Mouse (Mus musculus) midbrain, embryonic 13.5 days (tissue): ENCODE measurements around the gene Bco2. TPM values are rescaled to one million over a fixed set of nuclear protein-coding genes. Genes with fewer than 3 reads are reported as not detected.
A peak's percentile ranks its signal among the peaks of the same experiment; 100 is the strongest.

Experiments used
- ATAC-seq: fragments of 200-750 bp; cut with Nextera tagmentation; 2 replicates; pipeline ENCODE4 v1.8.0; 2017; ENCODE audit warnings: mild to moderate bottlenecking, moderate TSS enrichment, moderate library complexity
- H3K27ac ChIP-seq: fragments of 300-500 bp; sonication (generic); 2 replicates; pipeline ENCODE4 v1.5.1; 2015; ENCODE audit warnings: inconsistent platforms, mild to moderate bottlenecking, moderate library complexity
- H3K27me3 ChIP-seq: fragments of 300-500 bp; sonication (generic); 2 replicates; pipeline ENCODE4 v1.6.1; 2015; ENCODE audit warnings: mild to moderate bottlenecking, inconsistent platforms
- H3K36me3 ChIP-seq: fragments of 300-500 bp; sonication (generic); 2 replicates; pipeline ENCODE4 v1.6.1; 2015; ENCODE audit warnings: mild to moderate bottlenecking, inconsistent platforms
- H3K4me1 ChIP-seq: fragments of 300-500 bp; sonication (generic); replicated peaks from 2 replicates; pipeline ENCODE4 v1.6.1; 2015; ENCODE audit warnings: inconsistent platforms
- H3K4me2 ChIP-seq: fragments of 300-500 bp; sonication (generic); replicated peaks from 2 replicates; pipeline ENCODE4 v1.6.1; 2015; ENCODE audit warnings: moderate library complexity, mild to moderate bottlenecking, inconsistent platforms
- H3K4me3 ChIP-seq: fragments of 300-500 bp; sonication (generic); replicated peaks from 2 replicates; pipeline ENCODE4 v1.5.1; 2015; ENCODE audit warnings: mild to moderate bottlenecking, inconsistent platforms
- H3K9ac ChIP-seq: fragments of 300-500 bp; sonication (generic); replicated peaks from 2 replicates; pipeline ENCODE4 v1.6.1; 2015; ENCODE audit warnings: mild to moderate bottlenecking, inconsistent platforms
- H3K9me3 ChIP-seq: fragments of 300-500 bp; sonication (generic); 2 replicates; pipeline ENCODE4 v1.6.1; 2016; ENCODE audit warnings: mild to moderate bottlenecking, inconsistent platforms
- WGBS: fragments of 180-500 bp; shearing (Covaris S2); methylation state at CpG from one replicate; pipeline ENCODE4 v1.1.7; 2015; 5-methylcytosine and 5-hydroxymethylcytosine counted together
- polyA plus RNA-seq: library from polyadenylated mRNA; unstranded; fragments of >200 nt; fragmentation: Nextera tagmentation; extraction: Ambion mirVana; gene quantifications from 2 replicates; pipeline ENCODE4 v1.2.1, GENCODE M21; 2015

Bco2 gene
- polyA plus RNA-seq = 0.28 and 0.34 TPM in 2 replicates

- ATAC-seq = peak; percentile 81
- H3K27me3 ChIP-seq = no peaks in the 10 kb centered on the region
- H3K4me2 ChIP-seq = peak within 1 kb of the TSS; percentile 51
- no peaks in the 10 kb centered on the region for H3K9me3 ChIP-seq
- H3K9ac ChIP-seq = peak within 1 kb of the TSS; percentile 47
- 8% methylated on average over 2 of the region's 2 CpGs for WGBS
- peak within 1 kb of the TSS; percentile 27 for H3K4me3 ChIP-seq
- H3K4me1 ChIP-seq = peaks cover 20% of the 10 kb centered on the region
- H3K36me3 ChIP-seq = no peaks in the 10 kb centered on the region
- H3K27ac ChIP-seq = peak within 1 kb of the TSS; percentile 85
Observed at GRCm38 (mm10) chr9:50555094-50555446, at the start of gene Bco2. Bco2 (minus strand) TSS chr9:50555181.

GRCm38 (mm10) chr9:50604338-50604737 lies 49.4 kb upstream of the Bco2 start:
- no peak for ATAC-seq
- H3K27ac ChIP-seq = peak overlapping the region; percentile 87
- H3K9me3 ChIP-seq = no peaks in the 10 kb centered on the region
- 5% methylated on average over 6 of the region's 6 CpGs for WGBS
- peak overlapping the region; percentile 92 for H3K9ac ChIP-seq
- peaks cover 34% of the 10 kb centered on the region for H3K4me1 ChIP-seq
- H3K27me3 ChIP-seq = no peaks in the 10 kb centered on the region
- peak overlapping the region; percentile 91 for H3K4me3 ChIP-seq
- peaks cover 40% of the 10 kb centered on the region for H3K36me3 ChIP-seq
- H3K4me2 ChIP-seq = peak overlapping the region; percentile 97

GRCm38 (mm10) chr9:50603998-50604324 lies 49.0 kb upstream of the Bco2 start:
- Histone ChIP-seq H3K27me3 (no peaks in the 10 kb centered on the region), H3K9ac (peak overlapping the region; percentile 92), H3K27ac (peak overlapping the region; percentile 87), H3K4me2 (peak overlapping the region; percentile 97), H3K9me3 (no peaks in the 10 kb centered on the region), H3K4me3 (peak overlapping the region; percentile 91), H3K36me3 (peaks cover 41% of the 10 kb centered on the region), H3K4me1 (peaks cover 34% of the 10 kb centered on the region)
- under 1% methylated on average over 24 of the region's 24 CpGs for WGBS
- peak; percentile 94 for ATAC-seq

- peak within 1 kb of the TSS; percentile 97 for H3K4me2 ChIP-seq
- H3K9ac ChIP-seq = peak within 1 kb of the TSS; percentile 92
- WGBS = 1% methylated on average over 48 of the region's 48 CpGs
- ATAC-seq = peak; percentile 98
- H3K36me3 ChIP-seq = peaks cover 44% of the 10 kb centered on the region
- no peaks in the 10 kb centered on the region for H3K9me3 ChIP-seq
- H3K4me3 ChIP-seq = peak within 1 kb of the TSS; percentile 91
- H3K27me3 ChIP-seq = no peaks in the 10 kb centered on the region
- peak within 1 kb of the TSS; percentile 87 for H3K27ac ChIP-seq
- peaks cover 34% of the 10 kb centered on the region for H3K4me1 ChIP-seq
Observed at GRCm38 (mm10) chr9:50603189-50603997, 48.4 kb upstream of the Bco2 start, which contains the start of the genes Sdhd and Timm8b. Sdhd (minus strand) TSS chr9:50603812. Timm8b (plus strand) TSS chr9:50603910.

GRCm38 (mm10) chr9:50602055-50602845 lies 47.3 kb upstream of the Bco2 start:
- Histone ChIP-seq H3K9me3 (no peaks in the 10 kb centered on the region), H3K36me3 (peaks cover 44% of the 10 kb centered on the region), H3K9ac (peak overlapping the region; percentile 92; the same call in 1 of the 2 replicates), H3K4me1 (peaks cover 34% of the 10 kb centered on the region), H3K4me2 (peak overlapping the region; percentile 97), H3K4me3 (peak overlapping the region; percentile 91), H3K27me3 (no peaks in the 10 kb centered on the region), H3K27ac (no peak overlapping the region)
- ATAC-seq = no peak
- 89% methylated on average over 7 of the region's 7 CpGs for WGBS

- 87% methylated on average over 6 of the region's 6 CpGs for WGBS
- Histone ChIP-seq H3K27me3 (no peaks in the 10 kb centered on the region), H3K4me3 (no peak overlapping the region), H3K27ac (no peak overlapping the region), H3K9me3 (no peaks in the 10 kb centered on the region), H3K36me3 (peaks cover 46% of the 10 kb centered on the region), H3K4me2 (no peak overlapping the region; the same call in 1 of the 2 replicates), H3K9ac (no peak overlapping the region), H3K4me1 (peaks cover 34% of the 10 kb centered on the region)
- no peak for ATAC-seq
Observed at GRCm38 (mm10) chr9:50601536-50601935, 46.6 kb upstream of the Bco2 start.

- H3K27ac ChIP-seq = no peak overlapping the region
- H3K9me3 ChIP-seq = no peaks in the 10 kb centered on the region
- 95% methylated on average over 8 of the region's 8 CpGs for WGBS
- no peaks in the 10 kb centered on the region for H3K27me3 ChIP-seq
- H3K4me1 ChIP-seq = peaks cover 6% of the 10 kb centered on the region
- no peak overlapping the region for H3K4me2 ChIP-seq
- no peak overlapping the region for H3K4me3 ChIP-seq
- H3K36me3 ChIP-seq = peaks cover 56% of the 10 kb centered on the region
- H3K9ac ChIP-seq = no peak overlapping the region
- no peak for ATAC-seq
Observed at GRCm38 (mm10) chr9:50596973-50597372, 42.0 kb upstream of the Bco2 start.

- Histone ChIP-seq H3K9me3 (no peaks in the 10 kb centered on the region), H3K27ac (no peak overlapping the region), H3K9ac (no peak overlapping the region), H3K4me2 (no peak overlapping the region), H3K4me1 (no peaks in the 10 kb centered on the region), H3K36me3 (peaks cover 49% of the 10 kb centered on the region), H3K27me3 (no peaks in the 10 kb centered on the region), H3K4me3 (no peak overlapping the region)
- 82% methylated on average over 12 of the region's 12 CpGs for WGBS
- ATAC-seq = no peak
Observed at GRCm38 (mm10) chr9:50594794-50595417, 39.9 kb upstream of the Bco2 start.

GRCm38 (mm10) chr9:50593544-50593943 lies 38.6 kb upstream of the Bco2 start:
- Histone ChIP-seq H3K27ac (no peak overlapping the region), H3K4me1 (no peaks in the 10 kb centered on the region), H3K9me3 (no peaks in the 10 kb centered on the region), H3K27me3 (no peaks in the 10 kb centered on the region), H3K4me2 (no peak overlapping the region), H3K4me3 (no peak overlapping the region), H3K36me3 (peaks cover 36% of the 10 kb centered on the region), H3K9ac (no peak overlapping the region)
- 86% methylated on average over 3 of the region's 3 CpGs for WGBS
- no peak for ATAC-seq

- Histone ChIP-seq H3K9me3 (no peaks in the 10 kb centered on the region), H3K27ac (no peak overlapping the region), H3K4me2 (no peak overlapping the region), H3K27me3 (no peaks in the 10 kb centered on the region), H3K9ac (no peak overlapping the region), H3K4me1 (no peaks in the 10 kb centered on the region), H3K36me3 (peaks cover 30% of the 10 kb centered on the region), H3K4me3 (no peak overlapping the region)
- 91% methylated on average over 9 of the region's 9 CpGs for WGBS
- ATAC-seq = no peak
Observed at GRCm38 (mm10) chr9:50592955-50593354, 38.0 kb upstream of the Bco2 start.

- Histone ChIP-seq H3K9me3 (no peaks in the 10 kb centered on the region), H3K36me3 (peaks cover 12% of the 10 kb centered on the region), H3K27me3 (no peaks in the 10 kb centered on the region), H3K4me2 (no peak overlapping the region), H3K4me1 (no peaks in the 10 kb centered on the region), H3K27ac (no peak overlapping the region), H3K4me3 (no peak overlapping the region), H3K9ac (no peak overlapping the region)
- 83% methylated on average over 10 of the region's 10 CpGs for WGBS
- no peak for ATAC-seq
Observed at GRCm38 (mm10) chr9:50590856-50591518, 36.0 kb upstream of the Bco2 start.
